Mouse (Mus musculus) heart, adult 11 months (tissue): ENCODE data around the gene Srsf9.

Experiments
- DNase-seq: peaks from one replicate; pipeline ENCODE4 v3.0.0; 2022

The Srsf9 gene

DNA sequence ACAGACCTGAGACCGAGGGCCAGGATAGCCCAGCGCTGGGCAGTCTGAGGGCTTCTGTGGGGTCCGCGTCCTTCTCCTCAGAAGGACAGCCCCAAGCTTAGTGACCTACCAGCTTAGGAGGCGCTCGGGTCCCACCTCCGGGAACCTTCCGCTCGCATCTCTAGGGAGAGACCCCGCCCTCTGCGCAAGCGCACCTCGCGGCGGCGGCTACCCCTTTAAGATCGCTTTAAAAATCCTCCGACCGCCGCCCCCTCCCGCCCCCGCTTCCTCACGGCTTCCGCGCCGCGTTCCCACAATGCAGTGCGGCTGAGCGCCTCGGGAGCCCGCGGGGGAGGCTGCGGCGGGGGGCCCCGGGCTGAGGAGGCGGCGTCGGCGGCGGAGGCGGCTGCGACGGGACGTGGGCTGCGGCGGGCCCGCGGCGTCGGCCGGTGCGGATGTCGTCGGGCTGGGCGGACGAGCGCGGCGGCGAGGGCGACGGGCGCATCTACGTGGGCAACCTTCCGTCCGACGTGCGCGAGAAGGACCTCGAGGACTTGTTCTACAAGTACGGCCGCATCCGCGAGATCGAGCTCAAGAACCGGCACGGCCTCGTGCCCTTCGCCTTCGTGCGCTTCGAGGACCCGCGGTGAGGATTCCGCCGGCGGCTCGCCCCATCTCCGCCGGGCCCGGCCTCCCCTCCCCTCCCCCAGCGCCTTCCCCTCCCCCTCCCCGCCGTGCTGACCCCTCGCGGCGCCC lies at the start of gene Srsf9:
Gene Srsf9, plus strand, starts transcription at position 303 of the 735 bp plus-strand sequence.
- DNase-seq: peak; percentile 100

GRCm38 (mm10) chr5:115278053-115278452 lies 48.9 kb upstream of the Srsf9 start:
- DNase-seq: no peak

DNA sequence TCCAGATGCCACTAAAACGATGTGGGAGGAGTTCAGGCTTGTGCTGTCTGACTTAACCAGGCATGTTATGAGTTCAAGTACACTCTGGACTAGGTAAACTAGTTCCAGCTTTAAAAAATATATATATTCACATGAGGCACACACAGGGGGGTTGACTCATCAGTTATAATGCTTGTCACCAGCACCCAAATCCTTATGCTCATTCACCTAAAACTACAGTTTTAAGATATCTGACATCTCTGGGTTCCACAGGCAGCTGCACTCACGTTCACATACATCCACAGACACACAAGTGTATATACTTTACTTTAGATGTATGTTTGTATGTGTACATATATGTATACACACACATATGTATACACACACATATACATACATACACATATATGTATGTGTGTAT lies 48.2 kb upstream of the Srsf9 start:
- no peak for DNase-seq

- DNase-seq: peak; percentile 98
Observed at GRCm38 (mm10) chr5:115279226-115280049, 47.5 kb upstream of the Srsf9 start, which contains the start of gene Coq5. Gene Coq5 (plus strand): TSS chr5:115279666.

- no peak for DNase-seq
Observed at GRCm38 (mm10) chr5:115280050-115280687, 46.8 kb upstream of the Srsf9 start.

DNA sequence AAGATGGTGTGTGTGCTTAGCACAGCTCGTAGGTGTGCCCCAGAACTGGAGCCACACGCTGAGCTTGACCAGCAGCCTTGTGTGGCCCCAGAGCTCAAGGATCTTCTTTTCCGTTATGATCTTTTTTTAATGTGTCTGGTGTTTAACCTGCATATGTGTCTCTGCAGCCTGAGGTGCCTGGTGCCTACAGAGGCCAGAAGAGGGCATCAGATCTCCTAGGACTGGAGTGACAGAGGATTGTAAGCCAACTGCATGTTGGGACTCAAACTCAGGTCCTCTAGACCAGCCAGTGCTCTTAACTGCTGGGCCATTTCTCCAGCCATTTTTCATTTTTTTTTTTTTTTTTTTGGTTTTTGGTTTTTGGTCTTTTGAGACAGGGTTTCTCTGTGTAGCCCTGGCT lies 42.2 kb upstream of the Srsf9 start:
- no peak for DNase-seq

- DNase-seq: no peak
Observed at GRCm38 (mm10) chr5:115294173-115294572, 32.8 kb upstream of the Srsf9 start.

GRCm38 (mm10) chr5:115296347-115296746 lies 30.6 kb upstream of the Srsf9 start:
- no peak for DNase-seq

GRCm38 (mm10) chr5:115300035-115300744 lies 26.8 kb upstream of the Srsf9 start:
- DNase-seq: peak; percentile 98

- DNase-seq: peak; percentile 100
Observed at GRCm38 (mm10) chr5:115300792-115301614, 26.0 kb upstream of the Srsf9 start, which contains the start of gene Dynll1. Gene Dynll1 (minus strand): TSS chr5:115300999.

DNA sequence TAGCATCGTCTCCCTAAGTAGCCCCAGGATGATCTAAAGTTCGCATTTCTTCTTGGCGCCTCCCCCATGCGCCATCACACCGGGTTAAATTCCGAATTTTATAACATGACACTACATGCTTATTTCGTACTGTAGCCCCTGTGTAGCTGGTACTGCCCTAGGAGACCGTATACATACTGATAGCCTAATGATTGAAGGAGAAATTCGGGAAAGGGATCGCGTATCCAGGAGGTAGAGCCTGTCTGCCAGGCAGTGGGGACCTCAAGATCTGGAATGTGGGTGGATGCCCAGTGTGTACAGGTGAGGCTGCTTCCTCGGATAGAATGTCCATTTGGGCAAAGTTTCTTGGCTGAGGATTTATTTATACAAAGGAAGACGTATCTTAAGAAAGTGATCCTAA lies 25.4 kb upstream of the Srsf9 start:
- peak; percentile 93 for DNase-seq

GRCm38 (mm10) chr5:115302190-115302589 lies 24.8 kb upstream of the Srsf9 start:
- DNase-seq: peak; percentile 85

- no peak for DNase-seq
Observed at GRCm38 (mm10) chr5:115312354-115312753, 14.6 kb upstream of the Srsf9 start.

DNA sequence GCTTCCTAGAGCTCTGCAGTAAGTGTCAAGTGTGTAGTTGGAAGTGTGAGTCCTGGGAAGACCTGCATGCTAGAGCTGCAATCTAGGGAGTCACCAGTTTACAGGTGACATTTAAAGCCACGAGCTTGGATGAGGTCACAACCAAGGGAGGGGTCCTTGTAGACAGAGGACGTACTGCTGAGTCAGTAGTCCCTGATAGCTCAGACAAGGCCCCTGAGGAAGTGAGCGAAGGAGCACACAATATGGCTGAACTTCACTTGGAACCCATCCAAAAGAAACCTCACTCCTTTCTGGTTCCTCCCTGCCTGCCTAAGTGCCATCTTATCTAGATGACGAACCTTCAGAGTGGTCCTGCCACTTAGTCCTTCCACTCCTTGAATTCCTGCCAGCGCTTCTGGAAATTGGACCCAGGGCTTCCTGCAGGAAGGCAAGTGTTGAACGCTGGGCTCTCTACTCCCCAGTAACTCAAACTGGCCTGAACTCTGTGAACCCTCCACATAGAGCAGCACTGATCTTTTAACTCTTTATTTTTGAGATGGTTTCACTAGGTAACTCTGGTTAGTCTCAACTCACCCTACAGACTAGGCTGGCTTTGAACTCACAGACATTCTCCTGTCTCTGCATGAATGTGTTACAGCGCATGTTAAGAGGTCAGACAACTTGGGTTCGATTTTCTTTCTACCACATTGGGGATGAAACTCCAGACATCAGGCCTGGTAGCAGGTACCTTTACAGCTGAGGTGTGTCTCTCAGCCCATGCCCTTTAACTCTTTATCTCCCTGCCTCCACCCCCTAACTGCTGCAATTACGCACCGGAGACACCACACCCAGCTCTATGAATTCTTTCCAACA lies 13.9 kb upstream of the Srsf9 start:
- no peak for DNase-seq

- no peak for DNase-seq
Observed at GRCm38 (mm10) chr5:115313668-115313943, 13.4 kb upstream of the Srsf9 start.

DNA sequence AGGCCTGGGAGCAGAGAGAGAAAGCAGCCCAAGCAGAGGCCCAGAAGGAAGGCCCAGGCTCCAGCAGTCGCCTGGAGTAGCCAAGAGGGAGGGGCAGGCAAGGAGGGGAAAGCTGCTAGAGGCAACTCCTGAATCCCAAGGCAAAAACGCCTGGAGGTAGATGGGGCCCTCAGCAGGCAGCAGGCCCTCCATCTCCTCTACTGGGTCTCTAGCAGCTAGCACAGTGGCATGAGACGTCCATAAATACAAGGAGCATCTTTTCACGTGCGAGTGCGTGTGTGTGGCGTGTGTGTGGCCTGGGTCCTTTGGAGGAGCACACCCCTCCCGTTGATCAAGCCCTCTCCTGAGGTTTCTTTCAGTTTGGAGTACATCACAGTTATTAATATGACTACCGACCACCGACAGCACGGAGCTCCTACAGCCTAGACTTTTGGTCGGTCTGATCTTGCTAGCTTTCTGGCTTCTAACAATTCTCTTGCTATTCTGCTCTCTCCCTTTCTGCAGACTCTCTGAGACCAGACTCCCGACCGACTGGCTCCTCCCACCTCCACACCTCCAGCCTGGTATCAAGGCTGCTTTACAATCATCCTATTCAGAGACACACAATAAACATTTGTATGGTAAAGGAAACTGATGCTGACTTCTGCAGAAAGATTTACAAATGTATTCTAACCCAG lies 9.9 kb upstream of the Srsf9 start:
- no peak for DNase-seq

GRCm38 (mm10) chr5:115317645-115318328 lies 9.2 kb upstream of the Srsf9 start:
- peak; percentile 94 for DNase-seq

- DNase-seq: peak; percentile 98
Observed at GRCm38 (mm10) chr5:115319004-115319940, 7.7 kb upstream of the Srsf9 start.
